Mouse (Mus musculus) limb, embryonic 11.5 days (tissue): ENCODE measurements around the gene Prlh. TPM values are rescaled to one million over a fixed set of nuclear protein-coding genes. Genes with fewer than 3 reads are reported as not detected.

Experiments used
- ATAC-seq: fragments of 200-750 bp; cut with Nextera tagmentation; 2 replicates; pipeline ENCODE4 v1.8.0; 2017; ENCODE audit warnings: low read depth; ENCODE audit not compliant: insufficient number of reproducible peaks, low FRiP score, low TSS enrichment
- DNase-seq: peaks from one replicate; pipeline ENCODE4 v3.0.0-alpha.2; 2015; ENCODE audit warnings: low spot score
- H3K27ac ChIP-seq: fragments of 300-500 bp; sonication (generic); replicated peaks from 2 replicates; pipeline ENCODE4 v1.5.1; 2014; ENCODE audit warnings: low read depth, mild to moderate bottlenecking, low read length
- H3K27me3 ChIP-seq: fragments of 300-500 bp; sonication (generic); 2 replicates; pipeline ENCODE4 v1.6.1; 2014; ENCODE audit warnings: mild to moderate bottlenecking, low read length, mixed read lengths; ENCODE audit not compliant: control insufficient read depth, insufficient read depth
- H3K36me3 ChIP-seq: fragments of 300-500 bp; sonication (generic); 2 replicates; pipeline ENCODE4 v1.6.1; 2014; ENCODE audit warnings: mild to moderate bottlenecking, low read length, moderate library complexity, mixed read lengths; ENCODE audit not compliant: control insufficient read depth, insufficient read depth
- H3K4me1 ChIP-seq: fragments of 300-500 bp; sonication (generic); 2 replicates; pipeline ENCODE4 v1.6.1; 2014; ENCODE audit warnings: low read length, mixed read lengths; ENCODE audit not compliant: control insufficient read depth, insufficient read depth
- H3K4me2 ChIP-seq: fragments of 300-500 bp; sonication (generic); 2 replicates; pipeline ENCODE4 v1.6.1; 2014; ENCODE audit warnings: low read depth, mild to moderate bottlenecking, moderate library complexity; ENCODE audit not compliant: severe bottlenecking
- H3K4me3 ChIP-seq: fragments of 300-500 bp; sonication (generic); 2 replicates; pipeline ENCODE4 v1.5.1; 2014; ENCODE audit warnings: low read depth, low read length
- H3K9ac ChIP-seq: fragments of 300-500 bp; sonication (generic); 2 replicates; pipeline ENCODE4 v1.6.1; 2014; ENCODE audit warnings: mild to moderate bottlenecking, low read length
- H3K9me3 ChIP-seq: fragments of 300-500 bp; sonication (generic); 2 replicates; pipeline ENCODE4 v1.6.1; 2016; ENCODE audit warnings: low read length; ENCODE audit not compliant: control insufficient read depth
- whole genome bisulfite sequencing: fragments of 180-500 bp; shearing (Covaris S2); extraction: QIAGEN DNeasy Blood & Tissue Kit; methylation state at CpG from one replicate; pipeline ENCODE4 v1.1.7; 2014; 5-methylcytosine and 5-hydroxymethylcytosine counted together
- polyA plus RNA-seq: library from polyadenylated mRNA; unstranded; fragments of >200 nt; fragmentation: Nextera tagmentation; extraction: Ambion mirVana; gene quantifications from 2 replicates; pipeline ENCODE4 v1.2.1, GENCODE M21; 2014

Gene Prlh
- polyA plus RNA-seq, 1 experiment from 2014 or later: not detected

- Histone ChIP-seq H3K9ac (no peak overlapping the region), H3K9me3 (no peaks in the 10 kb centered on the region), H3K27ac (no peak overlapping the region), H3K4me3 (no peak overlapping the region), H3K36me3 (no peaks in the 10 kb centered on the region), H3K4me2 (no peak overlapping the region), H3K27me3 (no peaks in the 10 kb centered on the region), H3K4me1 (no peaks in the 10 kb centered on the region)
- 52% methylated on average over 3 of the region's 3 CpGs for WGBS
- DNase-seq (no peak), ATAC-seq (no peak)
Observed at GRCm38 (mm10) chr1:90962994-90963393, 10.1 kb downstream of the Prlh start.

- DNase-seq: no peak
- no peaks in the 10 kb centered on the region for H3K9me3 ChIP-seq
- no peak overlapping the region for H3K9ac ChIP-seq
- ATAC-seq: no peak
- H3K4me2 ChIP-seq: no peak overlapping the region
- H3K4me1 ChIP-seq: peaks cover 7% of the 10 kb centered on the region
- no peak overlapping the region for H3K4me3 ChIP-seq
- WGBS: 82% methylated on average over 7 of the region's 7 CpGs
- no peaks in the 10 kb centered on the region for H3K27me3 ChIP-seq
- H3K36me3 ChIP-seq: no peaks in the 10 kb centered on the region
- no peak overlapping the region for H3K27ac ChIP-seq
Observed at GRCm38 (mm10) chr1:90967583-90967982, 14.7 kb downstream of the Prlh start.

GRCm38 (mm10) chr1:90968649-90969048 lies 15.7 kb downstream of the Prlh start:
- Histone ChIP-seq H3K27me3 (no peaks in the 10 kb centered on the region), H3K4me3 (no peak overlapping the region), H3K4me1 (peaks cover 7% of the 10 kb centered on the region), H3K4me2 (no peak overlapping the region), H3K9ac (no peak overlapping the region), H3K27ac (no peak overlapping the region), H3K9me3 (no peaks in the 10 kb centered on the region), H3K36me3 (no peaks in the 10 kb centered on the region)
- ATAC-seq (no peak), DNase-seq (no peak)
- 77% methylated on average over 4 of the region's 4 CpGs for whole genome bisulfite sequencing

- 19% methylated on average over 9 of the region's 9 CpGs for WGBS
Observed at GRCm38 (mm10) chr1:90969347-90969784, 16.5 kb downstream of the Prlh start, which contains the start of gene Rab17. Rab17 (minus strand) TSS chr1:90969661.

GRCm38 (mm10) chr1:90969881-90970390 lies 17.0 kb downstream of the Prlh start:
- no peaks in the 10 kb centered on the region for H3K36me3 ChIP-seq
- ATAC-seq (no peak), DNase-seq (no peak)
- no peak overlapping the region for H3K9ac ChIP-seq
- H3K4me1 ChIP-seq: peaks cover 7% of the 10 kb centered on the region
- WGBS: 75% methylated on average over 10 of the region's 10 CpGs
- no peaks in the 10 kb centered on the region for H3K9me3 ChIP-seq
- no peak overlapping the region for H3K27ac ChIP-seq
- H3K4me2 ChIP-seq: no peak overlapping the region
- no peak overlapping the region for H3K4me3 ChIP-seq
- no peaks in the 10 kb centered on the region for H3K27me3 ChIP-seq

More at GRCm38 (mm10) chr1:90969347-90969784, 16.5 kb downstream of the Prlh start, which contains the start of gene Rab17:
- no peak within 1 kb of the TSS for H3K4me3 ChIP-seq
- no peak within 1 kb of the TSS for H3K27ac ChIP-seq
- H3K4me1 ChIP-seq: peaks cover 7% of the 10 kb centered on the region
- 0 out of 2 replicates have a peak within 1 kb of the TSS, but pooled peaks have one; percentile 7 for H3K4me2 ChIP-seq
- peak within 1 kb of the TSS; percentile 37; the same call in 1 of the 2 replicates for H3K9ac ChIP-seq
- no peaks in the 10 kb centered on the region for H3K9me3 ChIP-seq
- ATAC-seq (no peak), DNase-seq (no peak)
- no peaks in the 10 kb centered on the region for H3K36me3 ChIP-seq
- no peaks in the 10 kb centered on the region for H3K27me3 ChIP-seq

- Histone ChIP-seq H3K27ac (no peak overlapping the region), H3K9ac (no peak overlapping the region), H3K4me2 (no peak overlapping the region; the same call in 1 of the 2 replicates), H3K4me3 (no peak overlapping the region), H3K9me3 (no peaks in the 10 kb centered on the region), H3K36me3 (no peaks in the 10 kb centered on the region), H3K4me1 (peaks cover 7% of the 10 kb centered on the region), H3K27me3 (no peaks in the 10 kb centered on the region)
- ATAC-seq (peak; percentile 75; the same call in 1 of the 2 replicates), DNase-seq (peak; percentile 98)
- WGBS: 29% methylated on average over 9 of the region's 9 CpGs
Observed at GRCm38 (mm10) chr1:90972911-90973573, 20.1 kb downstream of the Prlh start.

GRCm38 (mm10) chr1:90973574-90973911 lies 20.6 kb downstream of the Prlh start:
- Histone ChIP-seq H3K9ac (no peak overlapping the region), H3K27ac (no peak overlapping the region), H3K9me3 (no peaks in the 10 kb centered on the region), H3K4me1 (peaks cover 7% of the 10 kb centered on the region), H3K27me3 (no peaks in the 10 kb centered on the region), H3K4me2 (no peak overlapping the region), H3K4me3 (no peak overlapping the region), H3K36me3 (no peaks in the 10 kb centered on the region)
- 95% methylated on average over 2 of the region's 2 CpGs for WGBS
- DNase-seq: no peak
- no peak for ATAC-seq

GRCm38 (mm10) chr1:90974906-90975649 lies 22.2 kb downstream of the Prlh start:
- Histone ChIP-seq H3K36me3 (no peaks in the 10 kb centered on the region), H3K9me3 (no peaks in the 10 kb centered on the region), H3K4me1 (no peaks in the 10 kb centered on the region; the same call in 1 of the 2 replicates), H3K4me2 (no peak overlapping the region), H3K27me3 (no peaks in the 10 kb centered on the region), H3K9ac (no peak overlapping the region), H3K4me3 (no peak overlapping the region), H3K27ac (no peak overlapping the region)
- 39% methylated on average over 12 of the region's 12 CpGs for WGBS
- ATAC-seq (no peak), DNase-seq (no peak)
